Mouse (Mus musculus): ENCODE measurements around the gene Gnaz. TPM values are rescaled to one million over a fixed set of nuclear protein-coding genes. Genes with fewer than 3 reads are reported as not detected.
A peak's percentile ranks its signal among the peaks of the same experiment; 100 is the strongest.

Gnaz gene
- polyA plus RNA-seq, 1 experiment from 2014 or later: 2.4 TPM

DNA sequence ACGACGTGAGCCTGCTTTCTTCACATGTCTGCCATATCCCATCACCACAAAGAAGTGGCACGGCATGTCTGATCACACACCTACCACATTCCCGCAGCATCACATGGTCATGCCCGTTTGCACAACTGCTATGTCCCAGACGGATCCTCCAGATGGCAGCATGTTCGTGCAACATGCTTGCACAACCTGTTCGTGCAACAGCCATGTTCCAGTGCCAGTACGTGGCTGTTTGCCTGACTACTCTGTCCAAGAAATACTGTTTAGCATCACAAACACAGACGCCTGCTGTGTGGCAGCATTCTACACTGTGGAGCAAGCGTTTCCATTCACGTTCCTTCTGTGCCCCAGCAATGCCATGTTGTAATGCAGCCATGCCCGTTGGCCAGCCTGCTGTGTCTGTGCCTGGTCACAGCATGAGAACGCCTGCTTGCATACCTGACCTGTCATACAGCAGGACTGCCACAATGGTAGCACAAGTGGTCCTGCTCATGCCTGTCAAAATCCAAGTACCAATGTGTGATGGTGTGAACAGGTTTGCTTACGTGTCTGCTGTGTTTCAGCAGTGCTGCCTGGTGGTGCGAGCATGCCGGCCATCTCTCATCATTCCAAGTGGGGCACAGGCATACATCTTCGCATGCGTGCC, 33.3 kb upstream of the Gnaz start:
- ATAC-seq (ENCODE audit: low FRiP score, low read depth): no peak
- Histone ChIP-seq H3K27me3 (no peaks in the 10 kb centered on the region), H3K36me3 (no peaks in the 10 kb centered on the region), H3K4me2 (replicated peaks) (no peak overlapping the region), H3K9me3 (no peaks in the 10 kb centered on the region), H3K27ac (no peak overlapping the region), H3K4me1 (no peaks in the 10 kb centered on the region), H3K9ac (no peak overlapping the region), H3K4me3 (no peak overlapping the region)
- 86% methylated on average over 19 of the region's 19 CpGs for WGBS

DNA sequence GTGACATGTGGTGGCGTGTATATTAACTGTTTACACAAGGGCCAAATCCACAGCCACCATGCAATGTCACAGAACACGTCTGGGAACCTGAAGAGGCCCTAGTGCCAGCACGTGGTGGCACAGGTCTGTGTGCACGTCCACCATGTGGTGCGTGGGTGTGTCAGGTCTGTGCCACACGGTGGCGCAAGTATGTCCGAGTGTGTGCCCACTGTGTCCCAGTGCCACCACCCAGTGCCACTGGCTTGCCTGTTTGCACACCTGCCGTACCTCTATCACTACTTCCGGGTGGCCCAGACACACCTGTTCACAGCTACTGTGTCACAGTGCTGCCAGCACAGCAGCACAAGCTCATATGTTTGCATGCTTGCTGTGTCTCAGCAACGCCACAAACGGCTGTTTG, 32.5 kb upstream of the Gnaz start:
- no peaks in the 10 kb centered on the region for H3K27me3 ChIP-seq
- no peaks in the 10 kb centered on the region for H3K36me3 ChIP-seq
- no peak overlapping the region for H3K4me2 ChIP-seq (replicated peaks)
- 80% methylated on average over 12 of the region's 12 CpGs for WGBS
- no peaks in the 10 kb centered on the region for H3K9me3 ChIP-seq
- no peaks in the 10 kb centered on the region for H3K4me1 ChIP-seq
- no peak for ATAC-seq (ENCODE audit: low FRiP score, low read depth)
- H3K27ac ChIP-seq: no peak overlapping the region
- H3K4me3 ChIP-seq: no peak overlapping the region
- no peak overlapping the region for H3K9ac ChIP-seq

DNA sequence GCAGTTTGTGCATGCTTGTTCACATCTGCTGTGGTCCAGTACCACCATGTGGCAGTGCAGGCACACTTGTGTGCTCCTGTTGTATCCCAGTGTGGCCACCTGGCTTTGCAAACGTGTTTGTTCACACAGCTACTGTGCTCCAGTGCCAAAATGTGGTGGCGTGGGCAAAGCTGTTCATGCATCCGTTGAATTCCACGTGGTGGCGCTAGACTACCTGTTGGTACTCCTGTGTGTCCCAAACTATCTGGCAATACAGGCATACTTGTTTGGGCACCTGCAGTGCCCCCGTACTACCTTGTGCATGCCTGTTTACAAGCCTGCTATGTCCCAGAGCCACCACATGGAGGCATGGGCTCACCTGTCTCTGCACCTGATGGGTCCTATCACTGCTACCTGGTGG, 32.0 kb upstream of the Gnaz start:
- ATAC-seq (ENCODE audit: low FRiP score, low read depth): no peak
- H3K27ac ChIP-seq: no peak overlapping the region
- H3K36me3 ChIP-seq: no peaks in the 10 kb centered on the region
- H3K27me3 ChIP-seq: no peaks in the 10 kb centered on the region
- no peaks in the 10 kb centered on the region for H3K9me3 ChIP-seq
- H3K4me1 ChIP-seq: no peaks in the 10 kb centered on the region
- WGBS: 34% methylated on average over 6 of the region's 6 CpGs
- H3K4me3 ChIP-seq: no peak overlapping the region
- H3K4me2 ChIP-seq (replicated peaks): no peak overlapping the region
- no peak overlapping the region for H3K9ac ChIP-seq

DNA sequence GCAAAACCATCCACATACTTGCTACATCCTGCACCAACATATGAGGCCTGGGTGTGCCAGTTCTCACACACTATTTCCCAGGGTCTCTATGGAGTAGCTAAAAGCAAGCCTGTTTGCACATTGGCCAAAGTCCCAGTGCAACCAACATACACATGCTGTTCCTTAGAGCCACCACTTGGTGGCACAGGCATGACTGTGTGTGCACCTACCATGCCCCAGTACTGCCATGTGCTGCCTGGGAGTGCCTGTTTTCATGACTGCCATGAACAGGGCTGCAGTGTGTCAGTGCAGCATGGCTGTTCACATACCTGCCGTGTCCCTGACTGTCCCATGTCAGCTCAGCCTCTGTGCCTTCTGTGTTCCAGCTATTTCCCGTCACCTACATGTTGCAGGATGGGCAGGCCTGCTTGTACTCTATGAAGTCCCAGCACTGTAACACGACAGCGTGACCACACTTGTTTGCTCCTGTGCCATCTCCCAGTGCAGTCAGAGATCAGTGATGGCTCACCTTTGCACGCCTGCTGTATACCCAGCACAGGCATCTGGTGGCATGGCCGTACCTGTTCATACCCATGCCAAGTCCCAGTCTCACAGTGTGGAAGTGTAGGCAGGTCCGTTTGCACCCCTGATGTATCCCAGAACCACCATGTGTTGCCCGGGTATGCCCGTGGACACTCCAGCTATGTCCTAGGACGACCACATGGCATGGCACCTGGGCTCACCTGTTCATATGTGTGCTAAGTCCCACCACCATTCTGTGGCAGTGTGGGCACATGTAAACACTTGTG, 29.8 kb upstream of the Gnaz start:
- 81% methylated on average over 10 of the region's 10 CpGs for WGBS
- Histone ChIP-seq H3K27me3 (no peaks in the 10 kb centered on the region), H3K9ac (no peak overlapping the region), H3K4me2 (replicated peaks) (no peak overlapping the region), H3K9me3 (no peaks in the 10 kb centered on the region), H3K4me1 (no peaks in the 10 kb centered on the region), H3K4me3 (no peak overlapping the region), H3K27ac (no peak overlapping the region), H3K36me3 (no peaks in the 10 kb centered on the region)
- ATAC-seq (ENCODE audit: low FRiP score, low read depth): no peak

DNA sequence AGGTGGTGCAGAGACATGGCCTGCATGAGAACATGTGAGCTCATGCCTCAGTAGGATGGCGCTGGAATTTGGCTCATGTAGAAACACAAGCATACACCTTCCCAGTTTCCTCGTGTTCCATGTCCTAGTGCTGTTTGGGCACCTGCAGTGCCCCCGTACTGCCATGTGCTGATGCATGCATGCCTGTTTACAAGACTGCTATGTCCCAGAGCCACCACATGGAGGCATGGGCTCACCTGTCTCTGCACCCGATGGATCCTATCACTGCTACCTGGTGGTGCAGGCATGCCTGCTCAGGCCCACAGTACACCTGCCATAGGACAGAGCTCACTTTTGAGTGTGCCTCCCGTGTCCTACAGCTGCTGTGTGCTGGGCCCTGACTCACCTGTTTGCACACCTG, 28.6 kb upstream of the Gnaz start:
- no peaks in the 10 kb centered on the region for H3K27me3 ChIP-seq
- no peak overlapping the region for H3K9ac ChIP-seq
- no peaks in the 10 kb centered on the region for H3K4me1 ChIP-seq
- no peak overlapping the region for H3K27ac ChIP-seq
- no peak overlapping the region for H3K4me2 ChIP-seq (replicated peaks)
- no peaks in the 10 kb centered on the region for H3K36me3 ChIP-seq
- H3K9me3 ChIP-seq: no peaks in the 10 kb centered on the region
- 60% methylated on average over 5 of the region's 5 CpGs for WGBS
- no peak overlapping the region for H3K4me3 ChIP-seq
- ATAC-seq (ENCODE audit: low FRiP score, low read depth): no peak

DNA sequence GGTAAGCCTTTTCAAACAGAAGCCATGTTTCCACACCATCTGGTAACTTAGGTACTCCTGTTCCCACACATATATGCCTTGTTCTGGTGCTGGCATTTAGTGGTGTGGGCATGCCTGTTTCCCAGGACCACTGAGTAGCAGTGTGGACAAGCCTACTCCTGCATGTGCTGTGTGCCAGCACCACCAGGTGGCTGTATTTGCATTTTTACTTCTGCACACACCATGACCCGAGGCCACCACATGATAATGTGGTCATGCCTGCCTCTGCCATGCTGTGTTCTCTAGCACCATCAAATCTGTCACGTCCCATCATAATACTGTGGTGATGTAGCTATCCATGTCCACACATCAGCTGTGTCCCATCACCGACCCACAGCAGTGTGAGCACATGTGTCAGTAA, 27.7 kb upstream of the Gnaz start:
- Histone ChIP-seq H3K9ac (no peak overlapping the region), H3K27me3 (no peaks in the 10 kb centered on the region), H3K36me3 (no peaks in the 10 kb centered on the region), H3K4me2 (replicated peaks) (no peak overlapping the region), H3K27ac (no peak overlapping the region), H3K4me1 (no peaks in the 10 kb centered on the region), H3K9me3 (no peaks in the 10 kb centered on the region), H3K4me3 (no peak overlapping the region)
- 56% methylated on average over 3 of the region's 3 CpGs for WGBS
- ATAC-seq (ENCODE audit: low FRiP score, low read depth): no peak

DNA sequence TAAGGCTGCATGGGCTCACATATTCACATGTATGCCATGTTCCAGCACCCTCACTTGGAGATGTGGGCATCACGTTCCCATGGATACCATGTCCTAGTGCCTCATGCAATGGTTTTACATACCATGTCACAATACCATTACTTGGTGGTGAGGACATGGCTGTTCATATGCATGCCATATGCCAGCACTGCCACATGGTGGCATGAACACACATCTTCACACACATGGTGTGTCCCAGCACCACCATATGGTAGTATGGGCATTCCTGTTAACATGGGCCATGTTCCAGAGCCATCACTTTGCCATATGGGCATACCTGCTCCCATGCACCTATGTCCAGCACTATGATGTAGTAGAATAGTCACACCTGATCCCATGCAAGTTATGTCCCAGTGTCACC, 26.2 kb upstream of the Gnaz start:
- ATAC-seq (ENCODE audit: low FRiP score, low read depth): no peak
- WGBS: 93% methylated on average over 1 of the region's 1 CpGs

DNA sequence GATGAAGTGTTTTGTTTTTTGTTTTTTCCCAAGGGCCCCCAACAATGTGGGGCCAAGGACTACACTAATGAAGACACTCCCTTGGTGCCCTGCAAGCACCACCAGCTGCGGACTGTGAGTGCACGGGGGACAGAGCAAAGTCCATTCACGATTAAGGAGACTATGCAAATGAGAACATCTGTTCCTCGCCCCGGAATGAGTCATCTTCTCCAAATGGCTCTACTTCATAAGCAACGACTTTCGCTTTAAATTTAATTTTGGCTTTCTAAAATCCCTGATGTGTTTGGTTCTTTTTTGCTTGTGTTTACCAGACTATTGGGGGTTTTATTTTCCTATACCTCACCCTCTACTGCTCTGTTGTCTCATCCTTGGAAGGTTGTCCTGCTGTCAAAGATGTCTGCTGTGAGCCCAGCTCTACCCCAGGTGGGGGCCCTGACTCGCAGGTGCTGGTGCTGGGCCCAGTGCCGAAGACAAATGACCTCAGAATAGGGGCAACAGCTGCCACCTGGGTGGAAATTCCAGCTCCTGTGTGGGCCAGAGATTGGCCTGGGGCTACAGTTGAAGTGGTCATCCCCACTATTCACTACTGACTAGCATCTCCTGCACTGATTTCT, 14.0 kb upstream of the Gnaz start:
- no peaks in the 10 kb centered on the region for H3K4me1 ChIP-seq
- H3K27ac ChIP-seq: no peak overlapping the region
- H3K36me3 ChIP-seq: no peaks in the 10 kb centered on the region
- no peak overlapping the region for H3K4me2 ChIP-seq (replicated peaks)
- ATAC-seq (ENCODE audit: low FRiP score, low read depth): no peak
- 57% methylated on average over 9 of the region's 9 CpGs for WGBS
- H3K9ac ChIP-seq: no peak overlapping the region
- H3K27me3 ChIP-seq: no peaks in the 10 kb centered on the region
- H3K4me3 ChIP-seq: no peak overlapping the region
- H3K9me3 ChIP-seq: no peaks in the 10 kb centered on the region

More for the DNA sequence above, 26.2 kb upstream of the Gnaz start:
- no peak overlapping the region for H3K27ac ChIP-seq
- no peak overlapping the region for H3K4me3 ChIP-seq
- no peaks in the 10 kb centered on the region for H3K27me3 ChIP-seq
- no peaks in the 10 kb centered on the region for H3K9me3 ChIP-seq
- H3K36me3 ChIP-seq: no peaks in the 10 kb centered on the region
- no peaks in the 10 kb centered on the region for H3K4me1 ChIP-seq
- H3K9ac ChIP-seq: no peak overlapping the region
- no peak overlapping the region for H3K4me2 ChIP-seq (replicated peaks)

DNA sequence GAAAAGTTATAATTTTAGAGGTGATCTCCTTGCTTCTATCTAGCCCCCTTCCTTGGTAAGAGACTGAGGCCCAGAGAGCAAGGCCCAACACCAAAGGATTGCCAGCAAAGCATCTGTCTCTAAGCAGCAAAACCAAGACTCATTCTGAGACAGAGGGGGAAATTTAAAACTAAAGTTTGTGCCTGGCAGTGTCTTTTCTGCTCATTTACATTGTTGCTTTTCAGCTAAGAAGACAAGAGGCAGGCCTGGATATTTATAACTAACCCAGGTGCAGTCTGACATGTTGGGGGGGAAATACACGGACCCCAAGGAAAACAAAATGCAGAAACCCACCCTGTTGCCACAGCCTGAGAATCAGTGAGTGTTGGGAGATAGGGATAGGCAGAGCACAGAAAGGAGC, 2.6 kb upstream of the Gnaz start:
- Histone ChIP-seq H3K4me2 (replicated peaks) (no peak overlapping the region), H3K9ac (no peak overlapping the region)
- 73% methylated on average over 1 of the region's 1 CpGs for whole genome bisulfite sequencing

DNA sequence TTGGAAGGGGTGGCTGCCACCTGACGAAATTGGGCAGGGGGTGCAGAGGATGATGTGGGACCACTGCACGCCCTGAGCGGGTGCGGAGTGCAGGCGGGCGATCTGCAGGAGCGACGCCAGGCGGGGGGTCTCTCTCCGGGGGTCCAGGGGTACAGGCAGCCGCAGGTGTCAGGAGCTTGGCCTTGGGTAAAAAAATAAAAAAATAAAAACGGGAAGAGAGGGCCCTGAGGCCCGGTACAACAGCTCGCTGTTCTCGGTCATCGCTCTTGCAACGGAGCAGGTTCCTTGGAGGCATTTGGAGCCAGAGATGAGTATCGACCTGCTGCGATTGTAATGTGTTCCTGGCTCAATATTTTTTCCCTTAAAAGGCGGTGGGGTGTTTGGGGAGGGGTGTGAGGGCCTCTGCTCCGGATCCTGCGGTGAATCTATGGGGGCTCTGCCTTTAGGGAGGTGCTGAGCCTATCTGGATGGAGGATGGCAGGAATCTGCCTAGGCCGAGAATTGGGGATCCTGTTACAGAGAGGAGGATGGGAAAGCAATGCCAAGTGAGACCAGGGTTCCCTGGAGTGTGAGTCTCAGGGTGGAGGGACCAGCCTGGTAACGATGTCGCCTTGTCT, 782 bp downstream of the Gnaz start:
- WGBS: 2% methylated on average over 25 of the region's 25 CpGs
- H3K4me1 ChIP-seq: peaks cover 16% of the 10 kb centered on the region
- no peaks in the 10 kb centered on the region for H3K36me3 ChIP-seq
- H3K9ac ChIP-seq: peak overlapping the region; percentile 67
- peak overlapping the region; percentile 68 for H3K4me3 ChIP-seq
- no peaks in the 10 kb centered on the region for H3K9me3 ChIP-seq
- H3K4me2 ChIP-seq (replicated peaks): peak overlapping the region; percentile 94
- no peak for ATAC-seq (ENCODE audit: low FRiP score, low read depth)
- peaks cover 33% of the 10 kb centered on the region for H3K27me3 ChIP-seq
- H3K27ac ChIP-seq: no peak overlapping the region

More for the DNA sequence above, 2.6 kb upstream of the Gnaz start:
- Histone ChIP-seq H3K9me3 (no peaks in the 10 kb centered on the region), H3K36me3 (no peaks in the 10 kb centered on the region), H3K4me3 (no peak overlapping the region), H3K4me1 (peaks cover 16% of the 10 kb centered on the region), H3K27ac (no peak overlapping the region), H3K27me3 (peaks cover 33% of the 10 kb centered on the region)
- no peak for ATAC-seq (ENCODE audit: low FRiP score, low read depth)

DNA sequence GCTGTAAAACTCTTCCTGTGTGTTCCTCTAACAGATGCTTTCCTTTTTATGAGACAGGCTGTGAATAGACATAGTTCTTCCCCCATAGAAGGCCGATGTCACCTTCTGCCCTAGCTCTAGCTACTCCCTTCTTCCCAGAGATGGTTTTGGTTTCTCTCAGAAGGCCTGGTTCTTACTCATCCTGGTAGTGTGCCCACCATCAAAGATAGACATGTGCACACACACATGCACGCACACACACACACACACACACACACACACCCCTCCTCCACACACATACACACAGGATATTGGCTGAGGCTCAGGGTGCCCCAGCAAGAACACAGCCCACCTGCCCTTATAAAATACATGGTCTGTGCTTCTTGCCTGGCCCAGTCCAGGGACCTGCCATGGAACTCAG, 2.3 kb downstream of the Gnaz start:
- no peak overlapping the region for H3K4me3 ChIP-seq
- no peak overlapping the region for H3K27ac ChIP-seq
- H3K4me2 ChIP-seq (replicated peaks): no peak overlapping the region
- 80% methylated on average over 2 of the region's 2 CpGs for WGBS
- H3K9me3 ChIP-seq: no peaks in the 10 kb centered on the region
- no peaks in the 10 kb centered on the region for H3K36me3 ChIP-seq
- peaks cover 16% of the 10 kb centered on the region for H3K4me1 ChIP-seq
- H3K27me3 ChIP-seq: peaks cover 33% of the 10 kb centered on the region
- ATAC-seq (ENCODE audit: low FRiP score, low read depth): no peak
- H3K9ac ChIP-seq: no peak overlapping the region

DNA sequence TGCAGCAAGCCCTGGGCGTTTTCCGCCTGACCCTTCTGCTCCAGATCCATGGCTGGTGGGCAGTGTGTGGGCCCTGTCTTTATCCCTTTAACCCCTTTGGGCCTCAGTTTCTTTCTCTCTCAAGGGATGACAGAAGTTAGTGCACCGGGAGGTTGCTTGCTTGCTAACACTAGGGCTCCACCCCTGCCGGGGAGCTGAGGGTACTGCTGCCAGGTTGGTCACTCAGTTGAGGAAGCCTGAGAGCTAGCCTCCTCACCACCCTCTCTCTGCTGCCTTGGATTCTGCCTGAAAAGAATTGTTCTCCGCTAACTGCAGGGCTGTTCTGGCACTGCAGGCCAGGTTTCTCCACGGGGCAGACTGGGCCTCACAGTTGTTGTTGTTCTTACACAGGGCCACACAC, 6.0 kb downstream of the Gnaz start:
- H3K4me3 ChIP-seq: no peak overlapping the region
- ATAC-seq (ENCODE audit: low FRiP score, low read depth): no peak
- H3K9me3 ChIP-seq: no peaks in the 10 kb centered on the region
- WGBS: 68% methylated on average over 6 of the region's 6 CpGs
- no peak overlapping the region for H3K27ac ChIP-seq
- peaks cover 4% of the 10 kb centered on the region; the same call in 1 of the 2 replicates for H3K4me1 ChIP-seq
- peaks cover 11% of the 10 kb centered on the region for H3K27me3 ChIP-seq
- no peak overlapping the region for H3K9ac ChIP-seq
- H3K4me2 ChIP-seq (replicated peaks): no peak overlapping the region
- H3K36me3 ChIP-seq: no peaks in the 10 kb centered on the region

Measured in limb, embryonic 13.5 days (tissue).